Mouse (Mus musculus): ENCODE data around the gene Cgn. TPM values are rescaled to one million over a fixed set of nuclear protein-coding genes. Genes with fewer than 3 reads are reported as not detected.

Cgn gene
- total and polyA plus RNA-seq, 3 experiments: 0.04 to 1.1 (median 0.17) TPM

GRCm38 (mm10) chr3:94785958-94786357 lies 334 bp downstream of the Cgn start:
- in situ Hi-C loops (cut with MboI; ENCODE audit: low pct_ligation_motif_present, low pct_unique_long_range_greater_than_20kb, low sequenced_read_pairs) (no loop called here), dilution Hi-C loops (cut with MboI; ENCODE audit: extremely low pct_ligation_motif_present, extremely low pct_unique_long_range_greater_than_20kb, low sequenced_read_pairs) (no loop called here)
- Histone ChIP-seq H3K36me3 (replicated peaks in 1 of 2; ENCODE audit: control insufficient read depth in 1 of 2, insufficient read depth in 1 of 2, low read length in 1 of 2) (no peaks in the 10 kb centered on the region), H3K9ac (ENCODE audit: insufficient read depth, low read depth) (no peak overlapping the region), H3K27ac (ENCODE audit: insufficient read depth, low read depth) (no peak overlapping the region), H3K4me3 (replicated peaks in 1 of 3; ENCODE audit: low read depth in 2 of 3, low read length in 2 of 3, poor library complexity in 1 of 3) (peak overlapping the region in 2 of 3 experiments; percentile 50 to 55), H3K4me2 (ENCODE audit: insufficient read depth, low read depth, poor library complexity, severe bottlenecking) (peak overlapping the region; percentile 79), H3K27me3 (replicated peaks) (peaks cover 73% of the 10 kb centered on the region), H3K79me2 (replicated peaks; ENCODE audit: control insufficient read depth, extremely low read depth, insufficient read depth, poor library complexity, severe bottlenecking) (no peaks in the 10 kb centered on the region), H3K4me1 (ENCODE audit: control insufficient read depth in 1 of 2, insufficient read depth in 2 of 2) (peaks cover 4 to 9% of the 10 kb centered on the region in 2 experiments; a peak in 3 of 4 replicates), H3K9me3 (replicated peaks; ENCODE audit: low read length) (peaks cover 4% of the 10 kb centered on the region)
- DNase-seq (ENCODE audit: extremely low read depth): no peak
- TF ChIP-seq TCF12 (IDR thresholded peaks at IDR 0.05; ENCODE audit: low read depth, low read length) (no peak), USF1 (IDR thresholded peaks at IDR 0.05; ENCODE audit: low read depth, low read length) (no peak), RAD21 (IDR thresholded peaks at IDR 0.05; ENCODE audit: low read depth, low read length) (no peak)

- dilution Hi-C loops (cut with MboI; ENCODE audit: extremely low pct_ligation_motif_present, extremely low pct_unique_long_range_greater_than_20kb, low sequenced_read_pairs): no loop called here
Measured at GRCm38 (mm10) chr3:94784171-94784701, 2.1 kb downstream of the Cgn start.

GRCm38 (mm10) chr3:94783462-94783931 lies 2.8 kb downstream of the Cgn start:
- H3K9me3 ChIP-seq (replicated peaks; ENCODE audit: low read length): no peaks in the 10 kb centered on the region
- no peaks in the 10 kb centered on the region for H3K79me2 ChIP-seq (replicated peaks; ENCODE audit: control insufficient read depth, extremely low read depth, insufficient read depth, poor library complexity, severe bottlenecking)
- no peaks in the 10 kb centered on the region for H3K36me3 ChIP-seq (replicated peaks in 1 of 2; ENCODE audit: control insufficient read depth in 1 of 2, insufficient read depth in 1 of 2, low read length in 1 of 2)
- no peak for DNase-seq (ENCODE audit: extremely low read depth)
- H3K4me1 ChIP-seq (ENCODE audit: control insufficient read depth in 1 of 2, insufficient read depth in 2 of 2): peaks cover 4 to 9% of the 10 kb centered on the region in 2 experiments; a peak in 3 of 4 replicates
- no peak overlapping the region for H3K27ac ChIP-seq (ENCODE audit: insufficient read depth, low read depth)
- no peak overlapping the region for H3K9ac ChIP-seq (ENCODE audit: insufficient read depth, low read depth)
- H3K27me3 ChIP-seq (replicated peaks): peaks cover 87% of the 10 kb centered on the region
- dilution Hi-C loops (cut with MboI; ENCODE audit: extremely low pct_ligation_motif_present, extremely low pct_unique_long_range_greater_than_20kb, low sequenced_read_pairs) (no loop called here), in situ Hi-C loops (cut with MboI; ENCODE audit: low pct_ligation_motif_present, low pct_unique_long_range_greater_than_20kb, low sequenced_read_pairs) (no loop called here)
- TF ChIP-seq MXI1 (IDR thresholded peaks at IDR 0.05; ENCODE audit: low read depth, low read length): no peak
- no peak for TF ChIP-seq NRF1 (IDR thresholded peaks at IDR 0.05; ENCODE audit: low read depth, low read length)
- TF ChIP-seq MAX (IDR thresholded peaks at IDR 0.05; ENCODE audit: low read length): no peak
- H3K4me2 ChIP-seq (ENCODE audit: insufficient read depth, low read depth, poor library complexity, severe bottlenecking): no peak overlapping the region
- no peak overlapping the region for H3K4me3 ChIP-seq (replicated peaks in 1 of 3; ENCODE audit: low read depth in 2 of 3, low read length in 2 of 3, poor library complexity in 1 of 3)

More at GRCm38 (mm10) chr3:94784171-94784701, 2.1 kb downstream of the Cgn start:
- peaks cover 82% of the 10 kb centered on the region for H3K27me3 ChIP-seq (replicated peaks)
- H3K4me3 ChIP-seq (replicated peaks in 1 of 3; ENCODE audit: low read depth in 2 of 3, low read length in 2 of 3, poor library complexity in 1 of 3): no peak overlapping the region
- H3K9me3 ChIP-seq (replicated peaks; ENCODE audit: low read length): no peaks in the 10 kb centered on the region
- H3K9ac ChIP-seq (ENCODE audit: insufficient read depth, low read depth): no peak overlapping the region
- no peaks in the 10 kb centered on the region for H3K36me3 ChIP-seq (replicated peaks in 1 of 2; ENCODE audit: control insufficient read depth in 1 of 2, insufficient read depth in 1 of 2, low read length in 1 of 2)
- no peak overlapping the region for H3K4me2 ChIP-seq (ENCODE audit: insufficient read depth, low read depth, poor library complexity, severe bottlenecking)
- peaks cover 4 to 9% of the 10 kb centered on the region in 2 experiments; a peak in 3 of 4 replicates for H3K4me1 ChIP-seq (ENCODE audit: control insufficient read depth in 1 of 2, insufficient read depth in 2 of 2)
- no peak for DNase-seq (ENCODE audit: extremely low read depth)
- in situ Hi-C loops (cut with MboI; ENCODE audit: low pct_ligation_motif_present, low pct_unique_long_range_greater_than_20kb, low sequenced_read_pairs): no loop called here
- TF ChIP-seq E2F4 (IDR thresholded peaks at IDR 0.05; ENCODE audit: insufficient replicate concordance, low read depth, low read length) (no peak), MXI1 (IDR thresholded peaks at IDR 0.05; ENCODE audit: low read depth, low read length) (no peak), MAX (IDR thresholded peaks at IDR 0.05; ENCODE audit: low read length) (no peak), MYC (IDR thresholded peaks at IDR 0.05; ENCODE audit: low read depth, low read length) (no peak), GABPA (IDR thresholded peaks at IDR 0.05; ENCODE audit: insufficient replicate concordance, low read depth, low read length) (no peak), USF1 (IDR thresholded peaks at IDR 0.05; ENCODE audit: low read depth, low read length) (no peak), ZKSCAN1 (IDR thresholded peaks at IDR 0.05; ENCODE audit: borderline replicate concordance, low read depth, low read length) (no peak), UBTF (IDR thresholded peaks at IDR 0.05; ENCODE audit: low read depth, low read length) (no peak), CTCF (conservative IDR thresholded peaks at IDR 0.05 in 1 of 2, IDR thresholded peaks at IDR 0.05 in 1 of 2; ENCODE audit: low read depth in 2 of 2, low read length in 2 of 2) (no peak), POLR2AphosphoS2 (IDR thresholded peaks at IDR 0.05; ENCODE audit: low read depth, low read length) (no peak), NRF1 (IDR thresholded peaks at IDR 0.05; ENCODE audit: low read depth, low read length) (no peak), SMC3 (IDR thresholded peaks at IDR 0.05; ENCODE audit: low read depth, low read length) (no peak), MAFK (IDR thresholded peaks at IDR 0.05; ENCODE audit: insufficient replicate concordance, low read length) (no peak), ZC3H11A (IDR thresholded peaks at IDR 0.05; ENCODE audit: low read depth, low read length) (no peak), ZNF384 (IDR thresholded peaks at IDR 0.05; ENCODE audit: low read depth, low read length) (no peak), MEF2A (IDR thresholded peaks at IDR 0.05; ENCODE audit: borderline replicate concordance, low read depth, low read length) (no peak)
- H3K27ac ChIP-seq (ENCODE audit: insufficient read depth, low read depth): no peak overlapping the region
- no peaks in the 10 kb centered on the region for H3K79me2 ChIP-seq (replicated peaks; ENCODE audit: control insufficient read depth, extremely low read depth, insufficient read depth, poor library complexity, severe bottlenecking)

Measured in CH12.LX (cell line).